Comparison of ENCODE assay signal across 9 mouse cellular contexts in genomic region chr1:91365816-91366214, GRCm38 (mm10). TPM values are rescaled to one million over a fixed set of nuclear protein-coding genes. Genes with fewer than 3 reads are reported as not detected.
DNase-seq lines count a peak whose midpoint lies in the region; ATAC-seq and TF ChIP-seq lines count a peak whose summit lies in the region.
"Had no signal": no experiment of that assay in that cellular context is flagged by ENCODE, and none has a peak within 500 bp of the region (broad histone marks: within the 10 kb centered on the region; RNA-seq: fewer than 3 reads in every experiment).

No protein-coding gene starts in this region.

- peak overlapping the region; percentile 59 for H3K9ac ChIP-seq in lung, embryonic 15.5 days
- no peak overlapping the region for H3K9ac ChIP-seq in forebrain, embryonic 12.5 days
- H3K9ac ChIP-seq in limb, embryonic 14.5 days (ENCODE audit: low read depth, low read length, severe bottlenecking): peak overlapping the region; percentile 59

- no peak for ATAC-seq in lung, embryonic 15.5 days (ENCODE audit: borderline replicate concordance, extremely low read depth, low FRiP score, low TSS enrichment)
- peak; percentile 7; the same call in 1 of the 2 replicates for ATAC-seq in forebrain, embryonic 12.5 days (ENCODE audit: low FRiP score)
- ATAC-seq in limb, embryonic 14.5 days (ENCODE audit: low FRiP score, low read depth): no peak
- no peak for ATAC-seq in megakaryocyte-erythroid progenitor cell, adult 5-6 weeks (replicated peaks; ENCODE audit: low FRiP score, low TSS enrichment, poor library complexity, severe bottlenecking)

- 17% methylated on average over 8 of the region's 8 CpGs for WGBS in lung, embryonic 15.5 days
- 33% methylated on average over 8 of the region's 8 CpGs for WGBS in lung, adult 2 months
- 24% methylated on average over 8 of the region's 8 CpGs for WGBS in forebrain, embryonic 12.5 days
- WGBS in limb, embryonic 14.5 days: 28% methylated on average over 8 of the region's 8 CpGs
- 38% methylated on average over 8 of the region's 8 CpGs for WGBS in olfactory bulb, adult 2 months

- H3K27me3 ChIP-seq in lung, embryonic 15.5 days: no peaks in the 10 kb centered on the region; the same call in 1 of the 2 replicates
- peaks cover 25% of the 10 kb centered on the region for H3K27me3 ChIP-seq in forebrain, embryonic 12.5 days
- H3K27me3 ChIP-seq in limb, embryonic 14.5 days (ENCODE audit: control insufficient read depth, insufficient read depth, low read length): peaks cover 5% of the 10 kb centered on the region; the same call in 1 of the 2 replicates

- no peaks in the 10 kb centered on the region for H3K9me3 ChIP-seq in lung, embryonic 15.5 days
- H3K9me3 ChIP-seq in forebrain, embryonic 12.5 days: no peaks in the 10 kb centered on the region
- H3K9me3 ChIP-seq in limb, embryonic 14.5 days (ENCODE audit: control insufficient read depth, low read length): no peaks in the 10 kb centered on the region

- no peak overlapping the region for H3K27ac ChIP-seq in lung, embryonic 15.5 days
- H3K27ac ChIP-seq in forebrain, embryonic 12.5 days: no peak overlapping the region
- no peak overlapping the region for H3K27ac ChIP-seq in limb, embryonic 14.5 days (replicated peaks; ENCODE audit: low read depth, low read length)
- no peak overlapping the region for H3K27ac ChIP-seq in olfactory bulb, adult 2 months (ENCODE audit: insufficient read depth, low read depth, low read length)

- no peak for TF ChIP-seq CTCF in lung, adult 2 months (IDR thresholded peaks at IDR 0.05; ENCODE audit: insufficient read depth, low read length)
- no peak; the same call in 1 of the 2 replicates for TF ChIP-seq CTCF in olfactory bulb, adult 2 months (IDR thresholded peaks at IDR 0.05; ENCODE audit: insufficient read depth, low read depth, low read length)

- DNase-seq in lung, adult 2 months: no peak
- no peak for DNase-seq in limb, embryonic 14.5 days (ENCODE audit: low spot score)
- DNase-seq in urinary bladder, postnatal 10 days (ENCODE audit: low spot score): no peak
- no peak for DNase-seq in thymus, postnatal 10 days (ENCODE audit: low spot score in 2 of 2)

- H3K4me1 ChIP-seq in lung, embryonic 15.5 days: peaks cover 17% of the 10 kb centered on the region
- H3K4me1 ChIP-seq in lung, adult 2 months (ENCODE audit: control insufficient read depth, insufficient read depth, low read length): peaks cover 8% of the 10 kb centered on the region; the same call in 1 of the 2 replicates
- H3K4me1 ChIP-seq in forebrain, embryonic 12.5 days: peaks cover 12% of the 10 kb centered on the region
- 0 out of 2 replicates have a peak, but pooled peaks cover 2% of the 10 kb centered on the region for H3K4me1 ChIP-seq in limb, embryonic 14.5 days (ENCODE audit: control insufficient read depth, insufficient read depth, low read length)
- peaks cover 17% of the 10 kb centered on the region for H3K4me1 ChIP-seq in olfactory bulb, adult 2 months (ENCODE audit: control insufficient read depth, insufficient read depth, low read length)

- peaks cover under 1% of the 10 kb centered on the region; the same call in 1 of the 2 replicates for H3K36me3 ChIP-seq in lung, embryonic 15.5 days
- peaks cover 11% of the 10 kb centered on the region for H3K36me3 ChIP-seq in forebrain, embryonic 12.5 days (replicated peaks)
- peaks cover 11% of the 10 kb centered on the region for H3K36me3 ChIP-seq in limb, embryonic 14.5 days (ENCODE audit: control insufficient read depth, insufficient read depth, low read length)

- H3K4me2 ChIP-seq in lung, embryonic 15.5 days: peak overlapping the region; percentile 99
- peak overlapping the region; percentile 88 for H3K4me2 ChIP-seq in forebrain, embryonic 12.5 days
- H3K4me2 ChIP-seq in limb, embryonic 14.5 days (replicated peaks; ENCODE audit: low read depth, low read length, severe bottlenecking): peak overlapping the region; percentile 97

- TF ChIP-seq POLR2A in lung, adult 2 months (IDR thresholded peaks at IDR 0.05; ENCODE audit: borderline replicate concordance, extremely low read depth, low read depth, low read length): no peak
- no peak for TF ChIP-seq POLR2A in limb, embryonic 14.5 days (IDR thresholded peaks at IDR 0.05; ENCODE audit: borderline replicate concordance, extremely low read depth, insufficient read depth, insufficient read length)
- no peak for TF ChIP-seq POLR2A in olfactory bulb, adult 2 months (IDR thresholded peaks at IDR 0.05; ENCODE audit: insufficient read depth, low read depth, low read length)

- H3K4me3 ChIP-seq in lung, embryonic 15.5 days: peak overlapping the region; percentile 53
- H3K4me3 ChIP-seq in lung, adult 2 months (replicated peaks; ENCODE audit: extremely low read depth, low read depth, low read length): no peak overlapping the region
- peak overlapping the region; percentile 45; the same call in 1 of the 2 replicates for H3K4me3 ChIP-seq in forebrain, embryonic 12.5 days (replicated peaks)
- peak overlapping the region; percentile 45 for H3K4me3 ChIP-seq in limb, embryonic 14.5 days (replicated peaks; ENCODE audit: low read length)
- H3K4me3 ChIP-seq in olfactory bulb, adult 2 months (ENCODE audit: insufficient read depth, low read depth, low read length): peak overlapping the region; percentile 35; the same call in 1 of the 2 replicates

RNA-seq across cellular contexts. Expression of gene Erfe, which starts 0.4 kb away (rescaled TPM):
- polyA plus RNA-seq in lung, embryonic 15.5 days (2015; fragmentation: Nextera tagmentation; extraction: Ambion mirVana): 3.3 and 3.5 TPM in 2 replicates
- 0.27 and 0.40 TPM in 2 replicates for polyA plus RNA-seq in lung, adult 2 months (2012; rRNA removed)
- polyA plus RNA-seq in forebrain, embryonic 12.5 days (2016; fragmentation: Nextera tagmentation; extraction: Ambion mirVana): 0.90 and 0.95 TPM in 2 replicates
- 2.1 and 2.2 TPM in 2 replicates for polyA plus RNA-seq in limb, embryonic 14.5 days (2012; rRNA removed)
- 1.5 and 1.9 TPM in 2 replicates for polyA plus RNA-seq in limb, embryonic 14.5 days (2014; fragmentation: Nextera tagmentation; extraction: Ambion mirVana)
- polyA plus RNA-seq in olfactory bulb, adult 2 months (2012; ENCODE audit: insufficient read depth, insufficient read length, low replicate concordance, missing spikeins): not detected in 2 replicates
- 2.0 and 2.3 TPM in 2 replicates for total RNA-seq in megakaryocyte-erythroid progenitor cell, adult 5-6 weeks (2014; fragmentation: Nextera tagmentation)
- 0.04 and 0.42 TPM in 2 replicates for total RNA-seq in megakaryocyte-erythroid progenitor cell, adult 5-6 weeks (2017)
- total RNA-seq: layer of hippocampus, postnatal 36 days had no signal

RNA-seq across cellular contexts. Expression of gene Klhl30, which starts 15.0 kb away (rescaled TPM):
- polyA plus RNA-seq in lung, embryonic 15.5 days (2015; fragmentation: Nextera tagmentation; extraction: Ambion mirVana): 1.6 and 2.3 TPM in 2 replicates
- polyA plus RNA-seq in lung, adult 2 months (2012; rRNA removed): 1.4 and 4.6 TPM in 2 replicates
- polyA plus RNA-seq in forebrain, embryonic 12.5 days (2016; fragmentation: Nextera tagmentation; extraction: Ambion mirVana): 0.08 and 0.10 TPM in 2 replicates
- 4.1 and 4.6 TPM in 2 replicates for polyA plus RNA-seq in limb, embryonic 14.5 days (2012; rRNA removed)
- polyA plus RNA-seq in limb, embryonic 14.5 days (2014; fragmentation: Nextera tagmentation; extraction: Ambion mirVana): 3.3 and 3.7 TPM in 2 replicates
- not detected in 2 replicates for polyA plus RNA-seq in olfactory bulb, adult 2 months (2012; ENCODE audit: insufficient read depth, insufficient read length, low replicate concordance, missing spikeins)
- total RNA-seq in megakaryocyte-erythroid progenitor cell, adult 5-6 weeks (2014; fragmentation: Nextera tagmentation): 0.20 TPM in 1 of 2 replicates, not detected in the other
- total RNA-seq in megakaryocyte-erythroid progenitor cell, adult 5-6 weeks (2017): not detected in 2 replicates
- total RNA-seq: layer of hippocampus, postnatal 36 days had no signal

RNA-seq across cellular contexts. Expression of gene Ilkap, which starts 32.8 kb away (rescaled TPM):
- 146 and 149 TPM in 2 replicates for polyA plus RNA-seq in lung, embryonic 15.5 days (2015; fragmentation: Nextera tagmentation; extraction: Ambion mirVana)
- polyA plus RNA-seq in lung, adult 2 months (2012; rRNA removed): 51.6 and 57.4 TPM in 2 replicates
- polyA plus RNA-seq in forebrain, embryonic 12.5 days (2016; fragmentation: Nextera tagmentation; extraction: Ambion mirVana): 153 and 163 TPM in 2 replicates
- polyA plus RNA-seq in limb, embryonic 14.5 days (2012; rRNA removed): 130 and 142 TPM in 2 replicates
- polyA plus RNA-seq in limb, embryonic 14.5 days (2014; fragmentation: Nextera tagmentation; extraction: Ambion mirVana): 140 and 158 TPM in 2 replicates
- polyA plus RNA-seq in olfactory bulb, adult 2 months (2012; ENCODE audit: insufficient read depth, insufficient read length, low replicate concordance, missing spikeins): not detected in 2 replicates
- total RNA-seq in megakaryocyte-erythroid progenitor cell, adult 5-6 weeks (2014; fragmentation: Nextera tagmentation): 137 and 199 TPM in 2 replicates
- total RNA-seq in megakaryocyte-erythroid progenitor cell, adult 5-6 weeks (2017): 163 and 170 TPM in 2 replicates

RNA-seq across cellular contexts. Expression of gene Espnl, which starts 43.9 kb away (rescaled TPM):
- polyA plus RNA-seq in lung, embryonic 15.5 days (2015; fragmentation: Nextera tagmentation; extraction: Ambion mirVana): 0.04 and 0.05 TPM in 2 replicates
- polyA plus RNA-seq in lung, adult 2 months (2012; rRNA removed): 0.11 and 0.12 TPM in 2 replicates
- 0.04 and 0.10 TPM in 2 replicates for polyA plus RNA-seq in forebrain, embryonic 12.5 days (2016; fragmentation: Nextera tagmentation; extraction: Ambion mirVana)
- 0.08 and 0.10 TPM in 2 replicates for polyA plus RNA-seq in limb, embryonic 14.5 days (2012; rRNA removed)
- polyA plus RNA-seq in limb, embryonic 14.5 days (2014; fragmentation: Nextera tagmentation; extraction: Ambion mirVana): 0.03 and 0.08 TPM in 2 replicates
- polyA plus RNA-seq in olfactory bulb, adult 2 months (2012; ENCODE audit: insufficient read depth, insufficient read length, low replicate concordance, missing spikeins): not detected in 2 replicates
- 0.26 and 0.37 TPM in 2 replicates for total RNA-seq in megakaryocyte-erythroid progenitor cell, adult 5-6 weeks (2014; fragmentation: Nextera tagmentation)
- 0.15 TPM in 1 of 2 replicates, not detected in the other for total RNA-seq in megakaryocyte-erythroid progenitor cell, adult 5-6 weeks (2017)

RNA-seq across cellular contexts. Expression of gene Hes6, which starts 48.0 kb away (rescaled TPM):
- polyA plus RNA-seq in lung, embryonic 15.5 days (2015; fragmentation: Nextera tagmentation; extraction: Ambion mirVana): 85.4 and 91.3 TPM in 2 replicates
- polyA plus RNA-seq in lung, adult 2 months (2012; rRNA removed): 40.5 and 54.4 TPM in 2 replicates
- polyA plus RNA-seq in forebrain, embryonic 12.5 days (2016; fragmentation: Nextera tagmentation; extraction: Ambion mirVana): 295 and 297 TPM in 2 replicates
- polyA plus RNA-seq in limb, embryonic 14.5 days (2012; rRNA removed): 82.8 and 104 TPM in 2 replicates
- polyA plus RNA-seq in limb, embryonic 14.5 days (2014; fragmentation: Nextera tagmentation; extraction: Ambion mirVana): 91.0 and 91.6 TPM in 2 replicates
- polyA plus RNA-seq in olfactory bulb, adult 2 months (2012; ENCODE audit: insufficient read depth, insufficient read length, low replicate concordance, missing spikeins): not detected in 2 replicates
- total RNA-seq in megakaryocyte-erythroid progenitor cell, adult 5-6 weeks (2014; fragmentation: Nextera tagmentation): 20.1 and 22.5 TPM in 2 replicates
- 13.8 and 17.3 TPM in 2 replicates for total RNA-seq in megakaryocyte-erythroid progenitor cell, adult 5-6 weeks (2017)

Comparison
In these comparisons a context has a peak if more than half of its experiments do, and no peak if none do; other contexts are left out.
1. RNA of gene Ilkap, which starts 32.8 kb away (polyA plus RNA-seq): 153 to 163 TPM in forebrain, embryonic 12.5 days, 146 to 149 TPM in lung, embryonic 15.5 days, 130 to 158 TPM in limb, embryonic 14.5 days and 51.6 to 57.4 TPM in lung, adult 2 months; not detected in olfactory bulb, adult 2 months; every median in the first group is over 10 times any median in the second.
2. Peak in every context shown above with its lines, with median percentiles within 50 percentile points of each other: H3K4me2 ChIP-seq.